Mouse (Mus musculus): Measurements from ENCODE around the gene Fbxl19.

DNA sequence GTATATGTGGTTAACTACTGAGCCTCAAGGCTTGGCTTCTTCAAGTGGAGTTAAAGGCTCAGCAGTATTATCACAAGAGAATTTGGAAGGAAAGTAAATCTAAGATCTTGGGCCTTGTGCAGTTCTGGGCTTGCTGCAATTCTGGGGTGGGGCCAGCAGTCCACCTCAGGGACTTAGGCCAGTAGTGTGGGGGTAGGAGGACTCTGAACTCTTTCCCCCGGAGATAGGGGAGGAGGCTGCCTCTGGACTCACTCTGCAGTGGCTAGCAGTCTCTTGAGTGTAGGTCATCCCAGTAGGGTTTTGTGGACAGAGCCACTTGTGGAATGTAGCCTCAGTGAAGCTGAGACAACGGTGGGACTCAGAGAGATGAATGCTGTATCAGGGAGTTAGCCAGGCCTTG is 21.4 kb downstream of the Fbxl19 start:
- TF ChIP-seq CTCF (IDR thresholded peaks at IDR 0.05; ENCODE audit: borderline replicate concordance, extremely low read depth, insufficient read depth, insufficient read length): no peak
- no peak for TF ChIP-seq POLR2A (IDR thresholded peaks at IDR 0.05; ENCODE audit: borderline replicate concordance, extremely low read depth, insufficient read depth, insufficient read length, poor library complexity, severe bottlenecking)
